ENCODE assay signal across 12 mouse cellular contexts in the genomic region with DNA sequence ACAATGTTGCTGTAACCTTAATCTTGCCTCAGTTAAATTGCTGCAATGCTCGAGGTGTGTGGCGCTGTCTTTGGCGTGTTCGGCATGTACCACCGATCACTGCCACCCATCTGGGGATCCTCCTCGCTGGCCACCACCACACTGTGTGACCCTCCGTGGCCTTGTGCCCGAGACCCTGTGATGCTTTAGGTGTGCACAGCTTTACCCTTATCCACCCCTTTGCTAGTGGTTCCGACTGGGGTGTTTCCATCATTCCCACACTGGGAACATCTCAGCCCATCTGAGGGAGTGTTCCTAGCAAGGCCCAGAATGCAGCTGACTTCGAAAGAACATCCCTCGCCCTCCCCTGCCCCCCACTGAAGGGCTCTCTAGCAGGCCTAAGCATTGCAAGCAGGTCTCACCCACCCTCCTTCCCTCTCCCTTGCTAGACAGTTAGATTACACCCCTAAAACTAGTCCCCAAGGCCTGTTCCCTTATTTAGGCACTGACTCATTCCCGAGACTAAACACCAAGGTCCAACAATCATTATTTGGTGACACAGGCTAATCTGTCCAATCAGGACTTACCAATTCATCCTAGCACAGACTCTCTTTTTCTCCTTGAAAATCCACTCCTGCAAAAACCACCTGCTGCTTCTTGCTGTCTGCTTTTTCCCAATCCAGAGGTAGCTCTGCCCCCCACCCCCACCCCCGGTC. TPM values are rescaled to one million over a fixed set of nuclear protein-coding genes. Genes with fewer than 3 reads are reported as not detected.
DNase-seq lines count a peak whose midpoint lies in the region; ATAC-seq and TF ChIP-seq lines count a peak whose summit lies in the region.
"Had no signal": no experiment of that assay in that cellular context is flagged by ENCODE, and none has a peak within 500 bp of the region (broad histone marks: within the 10 kb centered on the region; RNA-seq: fewer than 3 reads in every experiment).

No protein-coding gene starts in this region.

- H3K4me3 ChIP-seq in heart, embryonic 13.5 days: no peak overlapping the region
- peak overlapping the region; percentile 86 for H3K4me3 ChIP-seq in megakaryocyte, embryonic 14.5 days (replicated peaks)
- H3K4me3 ChIP-seq in brown adipose tissue, adult 24 weeks (ENCODE audit: insufficient read depth, low read depth, low read length): no peak overlapping the region
- H3K4me3 ChIP-seq in small intestine, adult 2 months (ENCODE audit: low read depth, low read length): no peak overlapping the region
- H3K4me3 ChIP-seq: forebrain, embryonic 13.5 days; limb, embryonic 12.5 days; midbrain, embryonic 10.5 days had no signal

- no peak for TF ChIP-seq CTCF in small intestine, adult 2 months (IDR thresholded peaks at IDR 0.05; ENCODE audit: extremely low read depth, insufficient read length, insufficient replicate concordance, low read depth, low read length)

- 70% methylated on average over 13 of the region's 13 CpGs for WGBS in heart, embryonic 13.5 days
- WGBS in small intestine, adult 2 months: 81% methylated on average over 13 of the region's 13 CpGs

- H3K36me3 ChIP-seq in heart, embryonic 13.5 days: peaks cover 32% of the 10 kb centered on the region
- peaks cover 69% of the 10 kb centered on the region for H3K36me3 ChIP-seq in megakaryocyte, embryonic 14.5 days (replicated peaks; ENCODE audit: low read length)
- H3K36me3 ChIP-seq in small intestine, adult 2 months (ENCODE audit: control insufficient read depth, insufficient read depth, low read length): no peaks in the 10 kb centered on the region

- H3K27ac ChIP-seq in heart, embryonic 13.5 days (replicated peaks): peak overlapping the region; percentile 80
- H3K27ac ChIP-seq in brown adipose tissue, adult 24 weeks (replicated peaks; ENCODE audit: low read depth, low read length): peak overlapping the region; percentile 94
- H3K27ac ChIP-seq in small intestine, adult 2 months (ENCODE audit: insufficient read depth, low read depth, low read length): peak overlapping the region; percentile 11; the same call in 1 of the 2 replicates
- H3K27ac ChIP-seq: forebrain, embryonic 13.5 days; midbrain, embryonic 10.5 days had no signal

- no peak for ATAC-seq in heart, embryonic 13.5 days (ENCODE audit: extremely low read depth, insufficient number of reproducible peaks, low FRiP score, low TSS enrichment)
- no peak for ATAC-seq in megakaryocyte, adult 5-6 weeks (ENCODE audit: poor library complexity, severe bottlenecking)
- no peak for ATAC-seq in megakaryocyte progenitor cell, adult 5-6 weeks (replicated peaks; ENCODE audit: poor library complexity)

- no peak for DNase-seq in heart, postnatal 10 days
- DNase-seq: lung, adult 2 months; thymus, postnatal 14 days had no signal

- peaks cover 82% of the 10 kb centered on the region for H3K4me1 ChIP-seq in heart, embryonic 13.5 days
- H3K4me1 ChIP-seq in megakaryocyte, embryonic 14.5 days: peaks cover 87% of the 10 kb centered on the region
- peaks cover 65% of the 10 kb centered on the region for H3K4me1 ChIP-seq in brown adipose tissue, adult 24 weeks (ENCODE audit: control insufficient read depth, insufficient read depth, insufficient read length, low read length)
- peaks cover 35% of the 10 kb centered on the region for H3K4me1 ChIP-seq in small intestine, adult 2 months (ENCODE audit: control insufficient read depth, insufficient read depth, insufficient read length, low read length)

- TF ChIP-seq POLR2A in small intestine, adult 2 months (IDR thresholded peaks at IDR 0.05; ENCODE audit: low read depth, low read length): no peak

- peak overlapping the region; percentile 55; the same call in 1 of the 2 replicates for H3K4me2 ChIP-seq in heart, embryonic 13.5 days
- H3K4me2 ChIP-seq: forebrain, embryonic 13.5 days; limb, embryonic 12.5 days had no signal

- H3K27me3 ChIP-seq in heart, embryonic 13.5 days (replicated peaks): no peaks in the 10 kb centered on the region
- H3K27me3 ChIP-seq in megakaryocyte, embryonic 14.5 days (replicated peaks): no peaks in the 10 kb centered on the region
- H3K27me3 ChIP-seq in small intestine, adult 2 months (ENCODE audit: control insufficient read depth, insufficient read depth, low read length): no peaks in the 10 kb centered on the region
- H3K27me3 ChIP-seq: forebrain, embryonic 13.5 days; limb, embryonic 12.5 days had no signal

- H3K9me3 ChIP-seq in heart, embryonic 13.5 days: no peaks in the 10 kb centered on the region
- H3K9me3 ChIP-seq in megakaryocyte, embryonic 14.5 days: no peaks in the 10 kb centered on the region
- H3K9me3 ChIP-seq: forebrain, embryonic 13.5 days; limb, embryonic 12.5 days; midbrain, embryonic 10.5 days had no signal

- peak overlapping the region; percentile 63 for H3K9ac ChIP-seq in heart, embryonic 13.5 days
- H3K9ac ChIP-seq: limb, embryonic 12.5 days had no signal

- intact Hi-C loops in heart, postnatal 10 days (cut with DNase I): no loop called here

RNA-seq across cellular contexts. Expression of gene Capn2, which starts 14.1 kb away (rescaled TPM):
- polyA plus RNA-seq in heart, embryonic 13.5 days (2015; fragmentation: Nextera tagmentation; extraction: Ambion mirVana): 90.2 and 93.3 TPM in 2 replicates
- 10 to 100 TPM; 87.8 to 91.2 TPM for total RNA-seq in heart, postnatal 10 days (2021)
- polyA plus RNA-seq in megakaryocyte, embryonic 14.5 days (2012; ENCODE audit: insufficient read depth, low replicate concordance): 46.0 and 47.8 TPM in 2 replicates
- total RNA-seq in megakaryocyte, adult 5-6 weeks (2015): 108 and 122 TPM in 2 replicates
- 174 and 241 TPM in 2 replicates for total RNA-seq in megakaryocyte, adult 5-6 weeks (2017)
- 108 and 113 TPM in 2 replicates for polyA plus RNA-seq in brown adipose tissue, adult 24 weeks (2012; ENCODE audit: insufficient read depth, insufficient read length, missing spikeins)
- 6.6 and 6.7 TPM in 2 replicates for polyA plus RNA-seq in small intestine, adult 2 months (2012; rRNA removed)
- total RNA-seq in megakaryocyte progenitor cell, adult 5-6 weeks (2015): 4.1 and 9.7 TPM in 2 replicates
- total RNA-seq in megakaryocyte progenitor cell, adult 5-6 weeks (2017): 8.7 and 10.5 TPM in 2 replicates

Comparison
In these comparisons a context has a peak if more than half of its experiments do, and no peak if none do; other contexts are left out.
1. H3K27ac ChIP-seq: peak in every context shown above with its lines; median percentile 94 in brown adipose tissue, adult 24 weeks; 80 in heart, embryonic 13.5 days; 11 in small intestine, adult 2 months.